Mouse (Mus musculus): ENCODE data around the gene Agr3. TPM values are rescaled to one million over a fixed set of nuclear protein-coding genes. Genes with fewer than 3 reads are reported as not detected.

The Agr3 gene
- total RNA-seq, 2 experiments from 2014 or later = not detected

- no peak for DNase-seq
These were observed 58.1 kb downstream of the Agr3 start for GRCm38 (mm10) chr12:35983472-35983871.

GRCm38 (mm10) chr12:35984743-35985142 is 59.3 kb downstream of the Agr3 start:
- DNase-seq = no peak

- DNase-seq = no peak
These were observed 67.3 kb downstream of the Agr3 start, which contains the start of gene Agr2 for GRCm38 (mm10) chr12:35992711-35993110. Agr2 (plus strand) TSS chr12:35992907.

GRCm38 (mm10) chr12:35993583-35993982 is 68.2 kb downstream of the Agr3 start:
- DNase-seq = no peak

- DNase-seq = no peak
These were observed 68.7 kb downstream of the Agr3 start for GRCm38 (mm10) chr12:35994098-35994497.

- peak in 1 of 2 experiments; percentile 25 for DNase-seq
These were observed 70.4 kb downstream of the Agr3 start for GRCm38 (mm10) chr12:35995799-35996198.

Other genes with a start within 250 kb of the Agr3 start
- not detected for gene Agr2, start 67.3 kb downstream of the Agr3 start, total RNA-seq (2021)
- 10 to 100 TPM in 1 of 2 experiments, 1 to 10 TPM in 1; 9.2 to 10.0 TPM for gene Tspan13, start 116.9 kb downstream of the Agr3 start, total RNA-seq (2021)
- gene Ankmy2, start 231.5 kb downstream of the Agr3 start, total RNA-seq (2021) = 10 to 100 TPM; 27.9 to 43.6 TPM
- gene Bzw2, start 232.5 kb downstream of the Agr3 start, total RNA-seq (2021) = 10 to 100 TPM; 19.0 to 28.3 TPM